Mouse (Mus musculus): ENCODE measurements around the gene Gm49378. TPM values are rescaled to one million over a fixed set of nuclear protein-coding genes. Genes with fewer than 3 reads are reported as not detected.

Gm49378 gene
- polyA plus RNA-seq, 1 experiment from 2014 or later: 1.6 TPM

DNA sequence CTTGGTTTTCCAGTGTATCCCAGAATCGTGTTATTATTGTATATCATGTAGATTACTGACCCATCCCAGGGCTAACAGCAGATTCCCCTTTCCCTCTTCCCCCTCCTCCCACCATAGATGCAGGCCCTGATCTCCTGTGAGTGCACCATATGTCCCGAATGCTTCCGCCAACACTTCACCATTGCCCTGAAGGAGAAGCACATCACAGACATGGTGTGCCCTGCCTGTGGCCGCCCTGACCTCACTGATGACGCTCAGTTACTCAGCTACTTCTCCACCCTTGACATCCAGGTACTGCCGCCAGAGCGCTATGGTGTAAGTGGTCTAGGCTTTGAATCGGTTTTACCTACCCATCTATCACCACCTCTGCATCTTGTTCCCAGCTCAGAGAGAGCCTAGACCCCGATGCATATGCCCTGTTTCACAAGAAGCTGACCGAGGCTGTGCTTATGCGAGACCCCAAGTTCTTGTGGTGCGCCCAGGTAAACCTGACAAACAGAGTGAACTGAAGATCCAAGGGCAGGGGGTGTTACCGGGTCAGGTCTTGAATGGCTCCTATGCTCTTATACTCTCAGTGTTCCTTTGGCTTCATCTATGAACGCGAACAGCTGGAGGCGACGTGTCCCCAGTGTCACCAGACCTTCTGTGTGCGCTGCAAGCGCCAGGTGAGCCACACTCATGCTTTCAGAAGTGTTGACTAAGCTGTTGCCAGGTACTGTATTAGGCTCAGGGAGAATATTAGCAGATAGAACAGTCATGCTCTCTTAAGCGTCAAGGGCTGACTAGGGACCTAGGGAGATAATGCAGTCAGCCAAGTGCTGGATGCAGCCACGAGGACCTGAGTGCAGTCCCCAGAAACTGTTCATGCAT is 38.9 kb downstream of the Gm49378 start:
- Histone ChIP-seq H3K27me3 (no peaks in the 10 kb centered on the region), H3K4me1 (peaks cover 10% of the 10 kb centered on the region; the same call in 1 of the 2 replicates), H3K9ac (no peak overlapping the region), H3K27ac (no peak overlapping the region), H3K36me3 (peaks cover 87% of the 10 kb centered on the region), H3K4me3 (no peak overlapping the region), H3K9me3 (no peaks in the 10 kb centered on the region), H3K4me2 (no peak overlapping the region)
- 92% methylated on average over 21 of the region's 21 CpGs for WGBS
- ATAC-seq (ENCODE audit: insufficient number of reproducible peaks, low FRiP score, low TSS enrichment, low read depth): no peak

DNA sequence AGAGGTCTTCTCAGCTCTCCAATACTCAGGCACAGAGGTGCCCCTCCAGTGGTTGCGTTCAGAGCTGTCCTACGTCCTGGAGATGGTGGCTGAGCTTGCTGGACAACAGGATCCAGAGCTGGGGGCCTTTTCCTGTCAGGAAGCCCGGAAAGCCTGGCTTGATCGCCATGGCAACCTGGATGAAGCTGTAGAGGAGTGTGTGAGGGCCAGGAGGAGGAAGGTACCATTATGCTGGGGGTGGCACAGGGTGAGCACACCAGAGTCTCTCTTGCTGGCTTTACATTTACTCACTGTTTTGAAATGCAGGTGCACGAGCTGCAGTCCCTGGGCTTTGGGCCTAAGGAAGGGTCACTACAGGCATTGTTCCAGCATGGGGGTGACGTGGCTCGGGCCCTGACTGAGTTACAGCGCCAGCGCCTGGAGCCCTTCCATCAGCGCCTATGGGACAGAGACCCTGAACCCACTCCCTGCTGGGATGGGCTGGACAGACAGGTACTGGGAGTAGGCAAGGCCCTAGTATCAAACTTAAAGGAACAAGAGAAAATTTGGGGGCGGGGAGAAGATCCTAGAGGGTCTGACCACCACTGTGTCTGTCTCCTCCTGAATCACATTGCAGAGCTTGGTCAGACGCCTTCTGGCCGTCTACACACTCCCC is 41.5 kb downstream of the Gm49378 start:
- Histone ChIP-seq H3K4me1 (peaks cover 18% of the 10 kb centered on the region), H3K4me2 (no peak overlapping the region), H3K36me3 (peaks cover 68% of the 10 kb centered on the region), H3K9ac (no peak overlapping the region), H3K4me3 (no peak overlapping the region), H3K9me3 (no peaks in the 10 kb centered on the region), H3K27ac (no peak overlapping the region), H3K27me3 (no peaks in the 10 kb centered on the region)
- WGBS: 84% methylated on average over 13 of the region's 13 CpGs
- ATAC-seq (ENCODE audit: insufficient number of reproducible peaks, low FRiP score, low TSS enrichment, low read depth): no peak

DNA sequence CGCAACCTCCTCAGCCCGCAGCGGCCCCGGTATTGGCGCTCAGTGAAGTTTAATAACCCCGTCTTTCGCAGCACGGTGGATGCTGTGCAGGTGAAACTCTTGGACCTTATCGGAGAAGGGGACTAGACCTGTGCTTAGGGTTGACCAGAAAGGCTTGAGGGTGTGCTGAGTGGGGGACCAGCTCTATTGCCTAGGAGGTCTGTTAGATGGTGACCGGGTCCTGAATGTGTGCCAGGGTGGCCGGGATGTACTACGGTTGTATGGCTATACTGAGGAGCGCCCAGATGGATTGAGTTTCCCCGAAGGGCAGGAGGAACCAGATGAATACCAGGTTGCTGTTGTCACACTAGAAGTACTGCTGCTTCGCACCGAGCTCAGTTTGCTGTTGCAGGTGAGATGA is 45.5 kb downstream of the Gm49378 start:
- Histone ChIP-seq H3K27ac (peak overlapping the region; percentile 97), H3K27me3 (no peaks in the 10 kb centered on the region), H3K9ac (peak overlapping the region; percentile 68), H3K4me3 (peak overlapping the region; percentile 79), H3K4me2 (peak overlapping the region; percentile 88), H3K4me1 (peaks cover 28% of the 10 kb centered on the region), H3K9me3 (no peaks in the 10 kb centered on the region), H3K36me3 (peaks cover 52% of the 10 kb centered on the region)
- ATAC-seq (ENCODE audit: insufficient number of reproducible peaks, low FRiP score, low TSS enrichment, low read depth): no peak
- 2% methylated on average over 16 of the region's 16 CpGs for WGBS

DNA sequence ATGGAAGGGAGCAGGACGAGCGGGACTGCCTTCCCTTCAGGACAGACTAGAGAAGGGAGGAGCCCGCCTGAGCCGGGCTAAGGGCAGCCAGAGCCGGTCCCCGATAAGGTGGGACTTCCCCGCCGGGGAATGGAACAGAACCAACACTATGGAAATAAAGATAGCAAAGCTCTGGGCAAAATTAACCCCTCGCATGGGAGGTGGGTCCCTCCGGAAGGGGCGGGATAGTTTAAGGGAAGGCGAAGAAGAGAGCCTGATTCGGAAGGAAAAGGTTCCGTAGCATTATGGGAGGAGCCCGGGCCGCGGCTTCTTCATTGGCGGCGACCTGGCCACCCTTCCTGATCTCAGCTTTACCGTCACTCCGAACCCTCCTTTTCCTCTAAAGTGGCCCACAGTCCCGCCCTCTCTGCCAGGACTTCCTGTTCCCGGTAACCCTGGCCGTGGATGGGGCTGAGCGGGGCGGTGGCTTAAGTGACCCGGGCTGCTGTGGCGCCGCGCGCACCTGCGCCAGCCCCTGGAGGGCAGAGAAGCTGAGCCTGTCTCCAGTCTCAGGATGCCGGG is 46.3 kb downstream of the Gm49378 start, which contains the start of gene Rnf31:
Gene Rnf31 (plus strand): TSS at position 378 of the 561 bp plus-strand sequence.
- WGBS: under 1% methylated on average over 33 of the region's 33 CpGs
- Histone ChIP-seq H3K9ac (peak within 1 kb of the TSS; percentile 68), H3K4me1 (peaks cover 28% of the 10 kb centered on the region), H3K27me3 (no peaks in the 10 kb centered on the region), H3K4me3 (peak within 1 kb of the TSS; percentile 79), H3K36me3 (peaks cover 48% of the 10 kb centered on the region), H3K9me3 (no peaks in the 10 kb centered on the region), H3K4me2 (peak within 1 kb of the TSS; percentile 88), H3K27ac (peak within 1 kb of the TSS; percentile 97)
- ATAC-seq (ENCODE audit: insufficient number of reproducible peaks, low FRiP score, low TSS enrichment, low read depth): peak; percentile 89

DNA sequence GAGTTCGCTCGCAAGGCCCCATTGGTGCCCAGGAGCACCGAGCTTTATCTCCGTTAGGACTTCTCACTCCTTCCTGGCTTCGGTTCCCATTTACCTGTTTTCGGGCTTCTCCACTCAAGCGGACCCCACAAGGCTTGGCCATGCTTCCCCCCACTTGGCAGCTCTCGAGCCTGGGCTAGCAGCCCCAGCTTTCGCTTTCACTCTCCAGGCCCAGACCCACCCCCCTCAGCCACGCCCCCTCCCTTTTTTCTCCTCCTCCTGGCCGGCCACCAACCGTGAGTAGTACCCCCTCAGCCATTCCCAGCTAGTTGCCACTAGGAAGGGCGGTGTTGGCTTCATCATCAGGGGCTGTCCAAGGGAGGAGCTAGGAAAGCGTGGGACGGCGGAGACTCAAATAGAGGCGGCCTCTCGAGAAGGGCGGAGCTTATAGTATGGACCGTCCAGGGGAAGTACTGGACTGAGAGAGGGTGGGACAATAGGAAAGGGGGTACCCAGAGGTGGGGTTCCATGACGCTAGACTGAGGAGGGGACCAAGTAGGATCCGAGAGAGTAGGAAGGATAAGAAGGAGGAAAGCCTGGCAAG is 46.9 kb downstream of the Gm49378 start, which contains the start of gene Psme2:
Gene Psme2 (minus strand): TSS at position 366 of the 583 bp plus-strand sequence.
- Histone ChIP-seq H3K4me3 (peak within 1 kb of the TSS; percentile 79), H3K27ac (peak within 1 kb of the TSS; percentile 97), H3K36me3 (peaks cover 42% of the 10 kb centered on the region), H3K27me3 (no peaks in the 10 kb centered on the region), H3K4me2 (peak within 1 kb of the TSS; percentile 88), H3K9ac (peak within 1 kb of the TSS; percentile 68), H3K9me3 (no peaks in the 10 kb centered on the region), H3K4me1 (peaks cover 28% of the 10 kb centered on the region)
- under 1% methylated on average over 22 of the region's 22 CpGs for WGBS
- ATAC-seq (ENCODE audit: insufficient number of reproducible peaks, low FRiP score, low TSS enrichment, low read depth): peak; percentile 94

DNA sequence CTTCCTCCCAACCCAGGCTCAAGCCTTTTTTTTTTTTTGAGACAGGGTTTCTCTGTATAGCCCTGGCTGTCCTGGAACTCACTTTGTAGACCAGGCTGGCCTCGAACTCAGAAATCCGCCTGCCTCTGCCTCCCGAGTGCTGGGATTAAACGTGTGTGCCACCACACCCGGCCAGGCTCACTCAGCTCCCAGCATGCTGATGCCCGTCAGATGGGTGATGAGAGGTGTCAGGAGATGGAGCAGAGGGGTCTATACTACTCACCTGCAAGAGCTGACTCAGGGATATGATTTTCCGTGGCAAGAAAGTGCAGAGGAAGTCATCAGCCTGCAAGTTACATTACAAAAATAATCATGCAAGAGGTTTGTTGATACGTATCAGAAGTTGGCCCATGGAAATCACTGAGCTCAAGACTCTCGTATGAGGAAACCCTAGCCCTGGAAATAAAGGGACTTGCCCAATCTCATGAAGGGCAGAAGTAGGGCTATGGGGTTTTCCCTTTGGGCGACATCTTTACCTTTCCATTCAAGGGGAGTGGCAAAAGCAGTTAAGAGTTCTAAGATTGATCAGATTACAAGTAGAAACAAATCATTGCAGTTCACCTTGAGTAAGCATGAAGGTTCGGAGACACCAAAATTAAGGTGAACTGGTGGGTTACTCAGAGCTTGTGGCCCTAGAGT is 47.8 kb downstream of the Gm49378 start:
- Histone ChIP-seq H3K4me2 (peak overlapping the region; percentile 88), H3K9ac (peak overlapping the region; percentile 51; the same call in 1 of the 2 replicates), H3K27me3 (no peaks in the 10 kb centered on the region), H3K27ac (peak overlapping the region; percentile 97), H3K9me3 (no peaks in the 10 kb centered on the region), H3K4me3 (peak overlapping the region; percentile 79), H3K36me3 (peaks cover 33% of the 10 kb centered on the region), H3K4me1 (peaks cover 37% of the 10 kb centered on the region)
- 77% methylated on average over 11 of the region's 11 CpGs for WGBS
- no peak for ATAC-seq (ENCODE audit: insufficient number of reproducible peaks, low FRiP score, low TSS enrichment, low read depth)

DNA sequence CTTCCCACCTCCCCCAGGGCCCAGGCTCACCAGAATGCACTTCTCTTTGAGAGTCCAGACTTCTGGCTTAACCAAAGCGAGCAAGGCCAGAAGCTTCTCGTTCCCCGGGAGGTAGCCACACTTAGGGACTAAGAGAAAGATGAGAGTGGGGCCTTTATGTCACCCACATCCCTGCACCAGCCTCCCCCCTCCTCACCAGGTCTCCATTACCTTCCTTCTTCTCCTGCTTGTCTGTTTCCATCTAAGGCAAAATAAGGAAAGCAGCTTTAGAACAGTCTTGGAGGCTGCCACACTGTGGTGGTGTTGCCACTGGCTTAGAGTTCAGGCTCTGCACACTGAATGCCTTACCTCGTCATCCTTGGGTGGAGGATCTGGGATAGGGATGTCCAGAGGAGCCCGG is 48.4 kb downstream of the Gm49378 start:
- H3K4me3 ChIP-seq: no peak overlapping the region
- H3K27ac ChIP-seq: no peak overlapping the region
- no peaks in the 10 kb centered on the region for H3K27me3 ChIP-seq
- WGBS: 94% methylated on average over 5 of the region's 5 CpGs
- H3K36me3 ChIP-seq: peaks cover 26% of the 10 kb centered on the region
- H3K9me3 ChIP-seq: no peaks in the 10 kb centered on the region
- ATAC-seq (ENCODE audit: insufficient number of reproducible peaks, low FRiP score, low TSS enrichment, low read depth): no peak
- no peak overlapping the region for H3K4me2 ChIP-seq
- no peak overlapping the region for H3K9ac ChIP-seq
- peaks cover 41% of the 10 kb centered on the region for H3K4me1 ChIP-seq

DNA sequence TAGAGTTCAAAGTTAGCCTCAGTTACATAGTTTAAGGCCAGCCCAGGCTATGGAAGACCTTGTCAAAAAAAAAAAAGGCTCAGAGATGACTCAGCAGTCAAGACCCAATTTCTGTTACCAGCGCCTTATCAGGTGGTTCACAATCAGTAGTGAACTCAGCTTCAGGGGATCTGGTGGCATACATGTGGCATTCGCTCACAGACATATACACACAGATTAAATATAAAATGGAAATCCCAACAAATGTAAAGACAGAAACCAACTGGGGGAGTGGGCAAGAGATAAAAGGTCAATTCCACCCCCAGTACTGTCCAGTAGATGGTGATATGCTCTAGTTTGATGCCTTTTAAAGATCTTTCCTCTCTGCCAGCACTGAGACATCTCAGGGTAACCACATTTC is 51.5 kb downstream of the Gm49378 start:
- no peak for ATAC-seq (ENCODE audit: insufficient number of reproducible peaks, low FRiP score, low TSS enrichment, low read depth)
- WGBS: 92% methylated on average over 2 of the region's 2 CpGs
- peaks cover 26% of the 10 kb centered on the region for H3K36me3 ChIP-seq

DNA sequence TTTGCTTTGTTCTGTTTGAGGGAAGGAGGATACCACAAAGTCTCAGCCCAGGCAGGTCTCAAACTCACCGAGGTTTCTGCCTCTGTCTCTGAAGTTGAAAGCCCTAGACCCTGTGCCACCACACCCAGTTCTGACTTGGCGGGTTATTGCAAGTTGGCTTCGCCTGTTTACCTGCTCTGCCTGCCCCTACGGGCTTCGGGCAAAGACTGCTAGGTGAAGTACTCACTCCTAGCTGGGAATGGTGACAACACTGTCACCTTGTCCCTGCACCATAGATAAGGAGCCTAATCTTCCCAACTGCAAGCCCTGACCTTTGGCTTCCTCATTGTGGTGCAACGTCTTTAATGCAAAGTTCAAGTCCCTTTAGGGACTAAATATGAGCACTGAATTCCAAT is 52.1 kb downstream of the Gm49378 start:
- H3K27ac ChIP-seq: no peak overlapping the region
- no peaks in the 10 kb centered on the region for H3K27me3 ChIP-seq
- H3K9ac ChIP-seq: no peak overlapping the region
- H3K9me3 ChIP-seq: no peaks in the 10 kb centered on the region
- H3K4me3 ChIP-seq: peak overlapping the region; percentile 51; the same call in 1 of the 2 replicates
- H3K4me1 ChIP-seq: peaks cover 23% of the 10 kb centered on the region
- 49% methylated on average over 6 of the region's 6 CpGs for WGBS
- ATAC-seq (ENCODE audit: insufficient number of reproducible peaks, low FRiP score, low TSS enrichment, low read depth): no peak
- peaks cover 32% of the 10 kb centered on the region for H3K36me3 ChIP-seq
- peak overlapping the region; percentile 86 for H3K4me2 ChIP-seq

More for the DNA sequence above, 51.5 kb downstream of the Gm49378 start:
- no peak overlapping the region for H3K9ac ChIP-seq
- H3K4me3 ChIP-seq: no peak overlapping the region
- H3K4me1 ChIP-seq: peaks cover 23% of the 10 kb centered on the region
- H3K27me3 ChIP-seq: no peaks in the 10 kb centered on the region
- H3K4me2 ChIP-seq: no peak overlapping the region
- H3K27ac ChIP-seq: no peak overlapping the region
- H3K9me3 ChIP-seq: no peaks in the 10 kb centered on the region

DNA sequence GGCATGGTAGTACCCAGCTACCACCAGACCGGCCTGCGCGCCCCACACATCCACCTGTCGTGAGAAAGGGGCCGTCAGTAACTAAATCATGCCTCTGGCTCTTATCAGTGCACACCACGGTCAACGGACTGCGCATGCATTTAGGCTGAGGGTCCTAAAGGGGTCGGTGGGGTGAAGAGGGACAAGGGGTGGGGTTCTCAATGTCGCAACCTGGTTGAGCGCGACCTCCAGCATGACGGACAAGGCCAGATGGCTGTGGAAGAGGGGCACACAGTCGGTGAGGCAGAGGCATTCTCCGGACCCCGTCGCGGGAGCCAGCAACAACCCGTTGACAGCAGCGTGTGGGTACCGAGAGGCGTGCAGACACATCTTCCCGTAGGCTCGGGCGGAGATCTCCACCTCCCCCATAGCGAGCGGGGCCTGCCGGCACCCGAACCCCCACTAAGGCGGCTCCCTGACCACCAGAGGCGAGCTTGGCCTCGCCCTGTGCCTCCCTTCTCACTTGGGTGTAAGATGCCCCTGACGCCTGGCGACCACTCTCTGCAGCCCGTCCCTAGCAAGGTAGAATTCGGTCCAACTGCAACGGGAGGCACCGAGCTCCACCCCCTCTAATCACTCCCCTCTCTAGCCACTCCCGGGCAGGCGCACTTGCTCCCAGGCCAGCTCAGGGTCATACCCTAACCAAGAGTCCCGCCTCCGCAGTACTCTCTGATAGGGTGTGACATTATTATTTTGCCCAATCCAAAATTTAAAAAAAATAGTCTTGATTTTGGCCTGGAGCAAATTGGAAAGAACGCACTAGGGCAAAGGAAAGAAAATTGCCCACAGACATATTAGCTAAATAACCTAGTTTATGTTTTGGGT is 52.8 kb downstream of the Gm49378 start, which contains the start of gene Emc9:
Gene Emc9 (minus strand): TSS at position 601 of the 864 bp plus-strand sequence.
- 0 out of 2 replicates have a peak within 1 kb of the TSS, but pooled peaks have one; percentile 19 for H3K27ac ChIP-seq
- peaks cover 19% of the 10 kb centered on the region for H3K4me1 ChIP-seq
- H3K4me2 ChIP-seq: peak within 1 kb of the TSS; percentile 86
- no peaks in the 10 kb centered on the region for H3K9me3 ChIP-seq
- peak within 1 kb of the TSS; percentile 51 for H3K4me3 ChIP-seq
- H3K9ac ChIP-seq: peak within 1 kb of the TSS; percentile 26
- no peaks in the 10 kb centered on the region for H3K27me3 ChIP-seq
- WGBS: 3% methylated on average over 38 of the region's 43 CpGs
- peaks cover 38% of the 10 kb centered on the region for H3K36me3 ChIP-seq
- ATAC-seq (ENCODE audit: insufficient number of reproducible peaks, low FRiP score, low TSS enrichment, low read depth): peak; percentile 53; the same call in 1 of the 2 replicates
